Mouse (Mus musculus) cerebellum, adult 2 months (tissue): ENCODE results near the gene Mark2.

Experiments used
- CTCF ChIP-seq: fragments of 200-500 bp; IDR thresholded peaks from 2 replicates; pipeline ENCODE4 v1.5.1; 2011; ENCODE audit warnings: low read depth, mild to moderate bottlenecking, control low read depth, low read length, moderate library complexity, borderline replicate concordance; ENCODE audit not compliant: insufficient read depth
- POLR2A ChIP-seq: fragments of 200-500 bp; IDR thresholded peaks from 2 replicates; pipeline ENCODE4 v1.6.1; 2011; ENCODE audit warnings: low read length, control low read depth, borderline replicate concordance; ENCODE audit not compliant: insufficient read depth

GRCm38 (mm10) chr19:7386042-7386441 lies 44.4 kb upstream of the Mark2 start:
- no peak for TF ChIP-seq POLR2A
- no peak for TF ChIP-seq CTCF
